Mouse (Mus musculus): Measurements from ENCODE around the gene Fam227a. TPM values are rescaled to one million over a fixed set of nuclear protein-coding genes. Genes with fewer than 3 reads are reported as not detected.
A peak's percentile ranks its signal among the peaks of the same experiment; 100 is the strongest.

Fam227a gene
- polyA plus RNA-seq, 3 experiments from 2014 or later = 0.26 to 0.75 TPM; not detected in 1

DNA sequence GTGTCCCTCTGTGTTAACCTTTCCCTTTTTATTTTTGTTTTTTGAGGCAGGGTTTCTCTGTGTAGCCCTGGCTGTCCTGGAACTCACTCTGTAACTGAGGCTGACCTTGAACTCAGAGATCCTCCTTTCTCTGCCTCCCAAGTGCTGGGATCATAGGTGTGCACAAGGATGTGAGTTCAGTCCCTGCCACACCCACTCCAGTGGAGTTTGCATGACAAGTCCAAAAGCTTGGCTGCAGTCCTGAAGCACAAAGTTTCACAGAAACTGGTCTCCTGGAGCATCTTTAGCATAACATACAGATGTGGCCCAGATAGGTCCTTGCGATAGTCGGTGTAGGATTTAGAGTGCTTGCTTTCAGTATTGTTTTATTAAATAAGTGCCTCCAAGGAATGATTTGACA is 49.5 kb downstream of the Fam227a start:
- no peak for ATAC-seq

- no peak for ATAC-seq
Measured at GRCm38 (mm10) chr15:79608214-79608613, 50.5 kb downstream of the Fam227a start.

DNA sequence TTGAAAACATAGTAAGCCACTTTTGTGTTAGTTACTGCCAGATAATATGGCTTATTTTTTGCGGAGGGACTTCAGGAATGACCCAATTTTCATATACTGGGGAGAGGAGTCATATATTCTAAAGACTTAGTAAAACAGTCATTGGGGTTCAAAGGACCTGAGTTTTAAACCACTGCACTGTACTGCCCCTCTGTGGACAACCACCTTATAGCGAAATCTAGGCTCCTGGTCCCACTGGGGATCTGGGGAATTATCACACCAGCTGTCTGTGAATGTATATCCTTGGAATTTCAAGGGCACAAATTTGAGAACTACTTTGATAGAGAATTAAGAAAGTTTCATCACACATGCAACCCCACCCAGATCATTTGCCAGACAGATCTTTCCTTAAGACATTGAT is 51.0 kb downstream of the Fam227a start:
- no peak for ATAC-seq

- ATAC-seq = no peak
Measured at GRCm38 (mm10) chr15:79606161-79606560, 52.6 kb downstream of the Fam227a start.

GRCm38 (mm10) chr15:79604990-79605665 is 53.6 kb downstream of the Fam227a start, which contains the start of gene Dmc1:
Gene Dmc1, minus strand, starts transcription at chr15:79605109.
- no peak for ATAC-seq

GRCm38 (mm10) chr15:79600176-79600575 is 58.6 kb downstream of the Fam227a start:
- ATAC-seq = no peak

DNA sequence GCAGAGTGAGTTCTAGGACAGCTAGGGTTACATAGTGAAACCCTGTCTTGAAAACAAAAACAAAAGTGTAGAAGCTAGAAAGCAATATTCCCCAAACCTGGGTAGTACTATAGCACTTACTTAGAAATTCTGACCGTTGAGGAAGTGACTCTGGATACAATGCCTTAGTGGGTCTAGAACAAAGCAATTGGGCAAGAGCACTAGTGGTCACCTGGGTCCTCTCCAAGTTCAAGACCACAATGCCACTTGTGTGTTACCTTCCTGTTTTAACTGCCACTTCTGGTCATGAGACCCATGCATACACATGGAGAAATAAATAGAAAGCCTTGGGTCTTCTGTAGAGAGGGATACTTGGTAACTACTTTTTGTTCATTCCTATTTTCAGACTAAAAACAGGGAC is 60.0 kb downstream of the Fam227a start:
- ATAC-seq = no peak

GRCm38 (mm10) chr15:79581581-79581980 is 77.2 kb downstream of the Fam227a start:
- no peak for ATAC-seq

DNA sequence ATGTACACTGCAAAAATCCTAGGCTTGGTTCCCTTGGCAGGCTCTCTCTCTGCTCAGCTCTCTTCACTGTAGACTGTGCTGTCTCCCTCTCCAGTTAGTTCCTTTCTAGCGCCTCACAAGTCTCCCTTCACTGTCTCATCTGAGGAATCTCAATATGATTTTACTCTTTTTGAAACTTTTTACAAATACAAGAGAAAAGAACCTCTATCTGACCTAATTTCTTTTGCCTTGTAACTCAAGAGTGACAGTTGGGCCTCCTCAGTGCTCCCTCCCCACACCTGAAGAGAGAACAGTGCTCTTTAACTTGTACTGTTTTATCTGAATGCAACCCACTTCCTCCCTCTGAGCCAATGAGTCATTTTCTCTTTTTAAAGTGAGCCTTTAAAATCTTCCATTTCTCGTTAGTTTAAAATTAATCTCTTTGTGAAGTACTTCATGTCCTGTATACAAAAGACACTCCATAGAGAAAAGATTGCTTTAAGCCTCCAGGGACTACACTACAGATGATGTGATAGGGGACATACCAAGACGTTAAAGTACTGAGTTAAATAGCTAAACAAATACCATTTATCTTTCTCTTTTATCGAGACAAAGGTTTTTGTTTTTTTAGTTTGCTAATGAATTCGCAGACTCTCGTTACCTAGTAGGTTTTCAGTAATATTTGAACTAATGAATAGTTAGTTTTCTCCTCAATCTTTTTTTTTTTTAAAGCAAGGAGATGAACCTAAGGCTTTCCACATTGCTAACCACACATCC is 80.9 kb downstream of the Fam227a start:
- peak; percentile 73 for ATAC-seq

GRCm38 (mm10) chr15:79576947-79577346 is 81.8 kb downstream of the Fam227a start:
- no peak for ATAC-seq

- ATAC-seq = no peak
Measured at GRCm38 (mm10) chr15:79575543-79576222, 83.1 kb downstream of the Fam227a start.

- no peak for ATAC-seq
Measured at GRCm38 (mm10) chr15:79562417-79562816, 96.3 kb downstream of the Fam227a start.

DNA sequence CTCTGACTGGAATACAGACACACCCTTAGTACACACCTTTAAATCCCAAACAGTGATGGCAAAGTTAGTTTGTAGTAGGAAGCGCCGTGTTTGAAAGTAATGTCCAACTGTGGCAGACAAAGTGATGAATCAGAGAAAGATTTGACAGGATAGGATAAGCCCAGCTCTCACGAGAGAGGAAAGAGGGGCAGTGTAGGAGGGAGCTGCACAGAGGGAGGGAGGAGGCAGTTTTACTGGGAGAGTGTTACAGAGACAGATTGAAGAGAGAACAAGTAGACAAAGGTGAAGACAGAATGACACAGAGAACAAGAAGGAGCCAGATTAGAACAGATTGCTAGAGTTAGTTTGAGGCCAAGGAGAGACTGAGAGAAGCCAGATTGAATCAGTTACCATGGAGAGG is 99.1 kb downstream of the Fam227a start:
- no peak for ATAC-seq

Other genes with a start within 250 kb of the Fam227a start
- 1 to 10 TPM; 4.2 to 6.5 (median 4.4) TPM for gene Csnk1e, start 203.4 kb downstream of the Fam227a start, polyA plus RNA-seq (2017; shearing (Covaris generic))
- gene Kcnj4, start 153.7 kb downstream of the Fam227a start, polyA plus RNA-seq (2017; shearing (Covaris generic)) = not detected
- gene Kdelr3, start 142.5 kb downstream of the Fam227a start, polyA plus RNA-seq (2017; shearing (Covaris generic)) = 1 to 10 TPM in 1 of 3 experiments, under 1 TPM in 2; 0.40 to 1.8 (median 0.42) TPM
- gene Ddx17, start 112.2 kb downstream of the Fam227a start, polyA plus RNA-seq (2017; shearing (Covaris generic)) = 10 to 100 TPM; 30.6 to 34.4 (median 33.2) TPM
- gene Dmc1, start 53.8 kb downstream of the Fam227a start, polyA plus RNA-seq (2017; shearing (Covaris generic)) = not detected
- gene Cby1, start 243 bp upstream of the Fam227a start, polyA plus RNA-seq (2017; shearing (Covaris generic)) = 10 to 100 TPM; 15.7 to 18.3 (median 16.8) TPM
- 100 to 1,000 TPM; 185 to 255 (median 187) TPM for gene Tomm22, start 11.9 kb upstream of the Fam227a start, polyA plus RNA-seq (2017; shearing (Covaris generic))
- 1 to 10 TPM; 3.3 to 4.6 (median 4.1) TPM for gene Josd1, start 29.0 kb upstream of the Fam227a start, polyA plus RNA-seq (2017; shearing (Covaris generic))
- 10 to 100 TPM; 18.7 to 22.5 (median 21.5) TPM for gene Gtpbp1, start 31.9 kb upstream of the Fam227a start, polyA plus RNA-seq (2017; shearing (Covaris generic))
- gene Sun2, start 83.6 kb upstream of the Fam227a start, polyA plus RNA-seq (2017; shearing (Covaris generic)) = 10 to 100 TPM; 10.5 to 15.4 (median 12.4) TPM
- gene Dnal4, start 118.9 kb upstream of the Fam227a start, polyA plus RNA-seq (2017; shearing (Covaris generic)) = 1 to 10 TPM; 6.5 to 9.4 (median 8.6) TPM
- 1 to 10 TPM in 1 of 3 experiments, under 1 TPM in 1, not detected in 1; 0.15 to 1.1 TPM for gene Nptxr, start 145.8 kb upstream of the Fam227a start, polyA plus RNA-seq (2017; shearing (Covaris generic))
- gene Npcd, start 175.3 kb upstream of the Fam227a start, polyA plus RNA-seq (2017; shearing (Covaris generic)) = not detected
- 10 to 100 TPM; 10.5 to 13.1 (median 10.9) TPM for gene Cbx6, start 175.7 kb upstream of the Fam227a start, polyA plus RNA-seq (2017; shearing (Covaris generic))
- 100 to 1,000 TPM; 509 to 683 (median 543) TPM for gene Apobec3, start 232.7 kb upstream of the Fam227a start, polyA plus RNA-seq (2017; shearing (Covaris generic))